Mouse (Mus musculus) bone marrow, adult 2 months (tissue): ENCODE measurements around the gene Zbtb9. TPM values are rescaled to one million over a fixed set of nuclear protein-coding genes. Genes with fewer than 3 reads are reported as not detected.

ENCODE experiments used
- H3K27ac ChIP-seq: fragments of 200-500 bp; 2 replicates; pipeline ENCODE4 v1.5.1; 2012; ENCODE audit warnings: low read depth, mild to moderate bottlenecking, control low read depth, inconsistent platforms, low read length; ENCODE audit not compliant: control insufficient read depth, poor library complexity, insufficient read depth
- H3K4me1 ChIP-seq: fragments of 200-500 bp; 2 replicates; pipeline ENCODE4 v1.6.1; 2011; ENCODE audit warnings: low read length; ENCODE audit not compliant: control insufficient read depth, insufficient read depth
- H3K4me3 ChIP-seq: fragments of 200-500 bp; replicated peaks from 2 replicates; pipeline ENCODE3; 2011; ENCODE audit warnings: mild to moderate bottlenecking, low read depth, low read length, control low read depth; ENCODE audit not compliant: control insufficient read depth
- CTCF ChIP-seq: fragments of 200-500 bp; IDR thresholded peaks from 2 replicates; pipeline ENCODE4 v1.5.1; 2011; ENCODE audit warnings: low read length, control low read depth; ENCODE audit not compliant: control insufficient read depth, insufficient read depth
- POLR2A ChIP-seq: fragments of 200-500 bp; IDR thresholded peaks from 2 replicates; pipeline ENCODE4 v1.6.1; 2011; ENCODE audit warnings: low read depth, mild to moderate bottlenecking, control low read depth, low read length, borderline replicate concordance; ENCODE audit not compliant: control insufficient read depth
- WGBS: fragments of 180-500 bp; shearing (Covaris S2); methylation state at CpG from one replicate; pipeline ENCODE4 v1.1.7; 2018; 5-methylcytosine and 5-hydroxymethylcytosine counted together
- polyA plus RNA-seq: library from polyadenylated mRNA; stranded (reverse); fragments of >200 nt; gene quantifications from 2 replicates; pipeline ENCODE4 v1.2.4, GENCODE M21; 2011; ENCODE audit warnings: low replicate concordance; ENCODE audit not compliant: missing spikeins, insufficient read depth, insufficient read length

Zbtb9 gene
- polyA plus RNA-seq, 1 experiment: 10.2 TPM

DNA sequence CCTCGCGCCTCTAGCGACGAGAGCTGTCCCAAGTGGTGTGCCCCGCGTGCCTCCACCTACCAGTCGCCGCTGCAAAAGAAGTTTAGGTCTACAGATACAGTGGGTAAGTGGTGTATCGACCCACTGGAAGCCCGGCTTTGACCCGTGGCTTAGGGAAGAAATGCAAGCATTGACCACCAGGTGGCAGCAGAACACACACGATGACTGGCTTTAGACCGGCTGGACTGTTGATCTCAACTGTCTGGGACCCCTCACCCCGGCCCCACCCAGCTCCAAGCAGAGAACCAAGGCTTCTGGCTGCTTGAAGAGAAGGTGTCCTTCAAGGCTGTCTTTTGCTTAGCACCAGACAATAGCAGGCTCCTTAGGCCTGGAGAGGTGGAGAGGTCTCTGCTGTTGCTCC is 59.9 kb downstream of the Zbtb9 start:
- no peaks in the 10 kb centered on the region for H3K4me1 ChIP-seq
- H3K27ac ChIP-seq: no peak overlapping the region
- TF ChIP-seq CTCF: peak; percentile 93
- no peak for TF ChIP-seq POLR2A
- no peak overlapping the region for H3K4me3 ChIP-seq
- 1% methylated on average over 14 of the region's 14 CpGs for WGBS

GRCm38 (mm10) chr17:27036465-27036864 is 63.5 kb downstream of the Zbtb9 start:
- H3K4me1 ChIP-seq: peaks cover 4% of the 10 kb centered on the region; the same call in 1 of the 2 replicates
- 75% methylated on average over 7 of the region's 7 CpGs for WGBS
- no peak overlapping the region for H3K4me3 ChIP-seq
- H3K27ac ChIP-seq: no peak overlapping the region
- TF ChIP-seq CTCF (no peak), POLR2A (no peak)

- 64% methylated on average over 18 of the region's 18 CpGs for WGBS
- Histone ChIP-seq H3K4me1 (peaks cover 8% of the 10 kb centered on the region), H3K27ac (no peak overlapping the region), H3K4me3 (no peak overlapping the region)
- TF ChIP-seq POLR2A: no peak
- TF ChIP-seq CTCF: no peak
These were observed 65.5 kb downstream of the Zbtb9 start for GRCm38 (mm10) chr17:27038335-27039050.

DNA sequence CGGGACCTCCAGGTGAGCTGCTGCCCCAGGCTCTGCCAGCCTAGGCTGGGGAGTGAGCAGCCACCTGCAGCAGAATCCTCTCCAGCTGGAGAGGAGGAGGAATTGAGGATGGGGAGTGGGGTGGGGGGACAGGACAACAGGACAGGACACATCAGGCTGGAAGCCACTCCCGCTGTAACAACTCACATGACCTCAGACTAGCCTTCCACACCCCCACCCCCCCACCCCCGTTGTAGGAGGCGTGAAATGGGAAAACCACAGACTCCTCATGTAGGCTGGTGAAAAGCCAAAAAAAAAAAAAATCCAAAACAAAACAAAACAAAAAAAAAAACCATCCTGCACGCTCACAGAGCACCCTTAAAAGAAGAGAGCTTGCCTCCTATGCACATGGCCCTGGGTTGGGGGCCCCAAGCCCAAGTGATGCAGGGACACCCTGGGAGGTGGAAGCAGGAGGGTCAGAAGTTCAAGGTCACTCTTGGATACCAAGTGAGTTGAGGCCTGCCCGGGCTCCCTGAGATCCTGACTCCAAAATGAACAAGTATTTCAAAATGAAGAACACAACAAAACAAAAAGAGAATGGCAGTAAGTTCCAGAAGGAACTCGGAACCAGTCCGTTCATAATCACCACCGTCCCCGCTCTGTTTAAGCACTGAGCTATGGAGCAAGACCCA is 66.6 kb downstream of the Zbtb9 start:
- TF ChIP-seq CTCF (no peak), POLR2A (no peak)
- Histone ChIP-seq H3K4me1 (peaks cover 9% of the 10 kb centered on the region), H3K4me3 (no peak overlapping the region), H3K27ac (no peak overlapping the region)
- WGBS: 47% methylated on average over 10 of the region's 10 CpGs

- 32% methylated on average over 20 of the region's 20 CpGs for WGBS
- H3K4me3 ChIP-seq: no peak overlapping the region
- no peak for TF ChIP-seq POLR2A
- no peak for TF ChIP-seq CTCF
- peaks cover 9% of the 10 kb centered on the region for H3K4me1 ChIP-seq
- H3K27ac ChIP-seq: no peak overlapping the region; the same call in 1 of the 2 replicates
These were observed 67.5 kb downstream of the Zbtb9 start for GRCm38 (mm10) chr17:27040304-27041045.

- Histone ChIP-seq H3K27ac (peak overlapping the region; percentile 40), H3K4me3 (no peak overlapping the region), H3K4me1 (peaks cover 9% of the 10 kb centered on the region)
- 62% methylated on average over 11 of the region's 13 CpGs for WGBS
- TF ChIP-seq POLR2A (no peak), CTCF (no peak)
These were observed 68.2 kb downstream of the Zbtb9 start for GRCm38 (mm10) chr17:27041046-27041786.

DNA sequence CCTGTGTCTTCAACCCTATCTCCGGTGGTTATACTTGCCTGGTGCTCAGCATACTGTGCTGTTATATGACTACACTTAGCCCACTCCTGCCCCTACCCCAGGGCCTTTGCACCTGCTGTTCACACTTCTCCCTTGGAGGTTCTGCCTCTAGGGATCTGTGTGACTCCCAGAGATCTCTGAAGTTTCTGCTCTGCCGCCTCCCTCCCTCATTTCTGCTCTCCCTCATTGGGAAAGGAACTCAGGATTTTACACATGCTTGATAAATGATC is 68.8 kb downstream of the Zbtb9 start:
- Histone ChIP-seq H3K27ac (no peak overlapping the region; the same call in 1 of the 2 replicates), H3K4me1 (peaks cover 9% of the 10 kb centered on the region), H3K4me3 (no peak overlapping the region)
- 56% methylated on average over 2 of the region's 2 CpGs for WGBS
- TF ChIP-seq POLR2A (no peak), CTCF (no peak)

- Histone ChIP-seq H3K4me3 (no peak overlapping the region), H3K27ac (peak overlapping the region; percentile 20; the same call in 1 of the 2 replicates), H3K4me1 (peaks cover 9% of the 10 kb centered on the region)
- 17% methylated on average over 6 of the region's 6 CpGs for WGBS
- TF ChIP-seq POLR2A: no peak
These were observed 69.9 kb downstream of the Zbtb9 start for GRCm38 (mm10) chr17:27042840-27043239.
